Mouse (Mus musculus): Measurements from ENCODE around the gene Pigk. TPM values are rescaled to one million over a fixed set of nuclear protein-coding genes. Genes with fewer than 3 reads are reported as not detected.

Gene Pigk
- total and polyA plus RNA-seq, 2 experiments from 2014 or later = 38.2 to 57.8 TPM

GRCm38 (mm10) chr3:152949233-152949777 is 235.4 kb downstream of the Pigk start:
- ATAC-seq (no peak), DNase-seq (ENCODE audit: low spot score) (no peak)
- H3K9ac ChIP-seq (replicated peaks; ENCODE audit: low read length) = no peak overlapping the region
- H3K4me1 ChIP-seq (ENCODE audit: insufficient read depth, low read length) = no peaks in the 10 kb centered on the region
- no peak overlapping the region for H3K4me3 ChIP-seq (ENCODE audit: low read length)
- no peaks in the 10 kb centered on the region for H3K36me3 ChIP-seq (ENCODE audit: insufficient read depth, low read length)
- TF ChIP-seq CTCF (IDR thresholded peaks at IDR 0.05; ENCODE audit: low read depth) = no peak
- no peaks in the 10 kb centered on the region for H3K27me3 ChIP-seq (ENCODE audit: insufficient read depth, low read length)
- 92% methylated on average over 15 of the region's 15 CpGs for WGBS
- H3K4me2 ChIP-seq (ENCODE audit: low read depth, low read length) = no peak overlapping the region
- H3K9me3 ChIP-seq (ENCODE audit: low read length) = no peaks in the 10 kb centered on the region
- no peak overlapping the region for H3K27ac ChIP-seq

GRCm38 (mm10) chr3:152950299-152950698 is 236.4 kb downstream of the Pigk start:
- Histone ChIP-seq H3K4me3 (ENCODE audit: low read length) (no peak overlapping the region), H3K4me2 (ENCODE audit: low read depth, low read length) (no peak overlapping the region), H3K4me1 (ENCODE audit: insufficient read depth, low read length) (no peaks in the 10 kb centered on the region), H3K27ac (no peak overlapping the region), H3K27me3 (ENCODE audit: insufficient read depth, low read length) (no peaks in the 10 kb centered on the region), H3K9ac (replicated peaks; ENCODE audit: low read length) (no peak overlapping the region), H3K36me3 (ENCODE audit: insufficient read depth, low read length) (no peaks in the 10 kb centered on the region), H3K9me3 (ENCODE audit: low read length) (no peaks in the 10 kb centered on the region)
- no peak for ATAC-seq
- 95% methylated on average over 5 of the region's 5 CpGs for WGBS
- TF ChIP-seq CTCF (IDR thresholded peaks at IDR 0.05; ENCODE audit: low read depth) = no peak
- DNase-seq (ENCODE audit: low spot score) = no peak

- no peak for TF ChIP-seq CTCF (IDR thresholded peaks at IDR 0.05; ENCODE audit: low read depth)
- no peak overlapping the region for H3K27ac ChIP-seq
Measured at GRCm38 (mm10) chr3:152950914-152951313, 237.0 kb downstream of the Pigk start.

GRCm38 (mm10) chr3:152951634-152952545 is 238.0 kb downstream of the Pigk start:
- DNase-seq (ENCODE audit: low spot score) = no peak
- Histone ChIP-seq H3K27ac (no peak overlapping the region), H3K4me2 (ENCODE audit: low read depth, low read length) (no peak overlapping the region), H3K9ac (replicated peaks; ENCODE audit: low read length) (no peak overlapping the region), H3K4me3 (ENCODE audit: low read length) (no peak overlapping the region), H3K36me3 (ENCODE audit: insufficient read depth, low read length) (no peaks in the 10 kb centered on the region), H3K27me3 (ENCODE audit: insufficient read depth, low read length) (no peaks in the 10 kb centered on the region), H3K9me3 (ENCODE audit: low read length) (no peaks in the 10 kb centered on the region), H3K4me1 (ENCODE audit: insufficient read depth, low read length) (no peaks in the 10 kb centered on the region)
- WGBS = 77% methylated on average over 11 of the region's 11 CpGs
- ATAC-seq = no peak
- no peak for TF ChIP-seq CTCF (IDR thresholded peaks at IDR 0.05; ENCODE audit: low read depth)

More at GRCm38 (mm10) chr3:152950914-152951313, 237.0 kb downstream of the Pigk start:
- ATAC-seq (no peak), DNase-seq (ENCODE audit: low spot score) (no peak)
- H3K4me3 ChIP-seq (ENCODE audit: low read length) = no peak overlapping the region
- no peaks in the 10 kb centered on the region for H3K36me3 ChIP-seq (ENCODE audit: insufficient read depth, low read length)
- WGBS = 95% methylated on average over 9 of the region's 9 CpGs
- H3K4me2 ChIP-seq (ENCODE audit: low read depth, low read length) = no peak overlapping the region
- H3K9me3 ChIP-seq (ENCODE audit: low read length) = no peaks in the 10 kb centered on the region
- no peaks in the 10 kb centered on the region for H3K4me1 ChIP-seq (ENCODE audit: insufficient read depth, low read length)
- no peak overlapping the region for H3K9ac ChIP-seq (replicated peaks; ENCODE audit: low read length)
- H3K27me3 ChIP-seq (ENCODE audit: insufficient read depth, low read length) = no peaks in the 10 kb centered on the region

- no peak for DNase-seq (ENCODE audit: low spot score)
- no peak overlapping the region for H3K4me3 ChIP-seq (ENCODE audit: low read length)
- H3K27me3 ChIP-seq (ENCODE audit: insufficient read depth, low read length) = no peaks in the 10 kb centered on the region
- TF ChIP-seq CTCF (IDR thresholded peaks at IDR 0.05; ENCODE audit: low read depth) = no peak
- H3K36me3 ChIP-seq (ENCODE audit: insufficient read depth, low read length) = no peaks in the 10 kb centered on the region
- no peak for ATAC-seq
- no peaks in the 10 kb centered on the region for H3K9me3 ChIP-seq (ENCODE audit: low read length)
- no peak overlapping the region for H3K9ac ChIP-seq (replicated peaks; ENCODE audit: low read length)
- no peak overlapping the region for H3K27ac ChIP-seq
- no peak overlapping the region for H3K4me2 ChIP-seq (ENCODE audit: low read depth, low read length)
- WGBS = 81% methylated on average over 5 of the region's 5 CpGs
- H3K4me1 ChIP-seq (ENCODE audit: insufficient read depth, low read length) = no peaks in the 10 kb centered on the region
Measured at GRCm38 (mm10) chr3:152956038-152956437, 242.1 kb downstream of the Pigk start.

GRCm38 (mm10) chr3:152956771-152957170 is 242.9 kb downstream of the Pigk start:
- no peaks in the 10 kb centered on the region for H3K36me3 ChIP-seq (ENCODE audit: insufficient read depth, low read length)
- no peaks in the 10 kb centered on the region for H3K9me3 ChIP-seq (ENCODE audit: low read length)
- H3K4me2 ChIP-seq (ENCODE audit: low read depth, low read length) = no peak overlapping the region
- H3K27me3 ChIP-seq (ENCODE audit: insufficient read depth, low read length) = no peaks in the 10 kb centered on the region
- 94% methylated on average over 4 of the region's 4 CpGs for WGBS
- H3K4me3 ChIP-seq (ENCODE audit: low read length) = no peak overlapping the region
- no peak overlapping the region for H3K9ac ChIP-seq (replicated peaks; ENCODE audit: low read length)
- H3K4me1 ChIP-seq (ENCODE audit: insufficient read depth, low read length) = no peaks in the 10 kb centered on the region
- TF ChIP-seq CTCF (IDR thresholded peaks at IDR 0.05; ENCODE audit: low read depth) = no peak
- DNase-seq (ENCODE audit: low spot score) (no peak), ATAC-seq (no peak)
- H3K27ac ChIP-seq = no peak overlapping the region
